Comparison of ENCODE assay signal across 13 mouse cellular contexts in genomic region chr11:4989187-4989586, GRCm38 (mm10). TPM values are rescaled to one million over a fixed set of nuclear protein-coding genes. Genes with fewer than 3 reads are reported as not detected.
DNase-seq lines count a peak whose midpoint lies in the region; ATAC-seq and TF ChIP-seq lines count a peak whose summit lies in the region.
"Had no signal": no experiment of that assay in that cellular context is flagged by ENCODE, and none has a peak within 500 bp of the region (broad histone marks: within the 10 kb centered on the region; RNA-seq: fewer than 3 reads in every experiment).

No protein-coding gene starts in this region.

- DNase-seq in CD4-positive helper T cell, adult 2 months (ENCODE audit: low read depth, low spot score) = peak; percentile 55
- DNase-seq in induced T-regulatory cell, adult 2 months (ENCODE audit: low read depth) = peak; percentile 39
- DNase-seq in spleen, adult 2 months (ENCODE audit: low read depth in 1 of 2, low spot score in 2 of 2) = peak in 1 of 2 experiments; percentile 65
- no peak for DNase-seq in adipocyte (ENCODE audit: low spot score)
- no peak for DNase-seq in limb, embryonic 10.5 days (ENCODE audit: low spot score)
- DNase-seq in forebrain, embryonic 14.5 days (ENCODE audit: low spot score) = no peak
- DNase-seq: adrenal gland, adult 8-10 months; cerebellum, adult 9-11 months; left cerebral cortex, postnatal 4 days had no signal

- TF ChIP-seq CTCF in intestine, postnatal 0 days (IDR thresholded peaks at IDR 0.05; ENCODE audit: low read depth) = no peak
- TF ChIP-seq CTCF in spleen, adult 2 months (IDR thresholded peaks at IDR 0.05; ENCODE audit: extremely low read depth, insufficient read depth, insufficient read length, insufficient replicate concordance) = no peak

- H3K4me2 ChIP-seq in intestine, postnatal 0 days (replicated peaks; ENCODE audit: low read depth) = 0 out of 2 replicates have a peak overlapping the region, but pooled peaks have one; percentile 17
- no peak overlapping the region for H3K4me2 ChIP-seq in intestine, embryonic 16.5 days (ENCODE audit: low read depth, low read length)
- no peak overlapping the region for H3K4me2 ChIP-seq in forebrain, embryonic 14.5 days (ENCODE audit: low read length)
- H3K4me2 ChIP-seq: hindbrain, embryonic 15.5 days; midbrain, embryonic 13.5 days had no signal

- H3K27ac ChIP-seq in intestine, postnatal 0 days (ENCODE audit: low read depth, low read length) = no peak overlapping the region
- no peak overlapping the region for H3K27ac ChIP-seq in intestine, embryonic 16.5 days (ENCODE audit: low read length)
- H3K27ac ChIP-seq in spleen, adult 2 months (ENCODE audit: insufficient read depth, low read length) = peak overlapping the region; percentile 56
- H3K27ac ChIP-seq in limb, embryonic 10.5 days = no peak overlapping the region
- H3K27ac ChIP-seq in forebrain, embryonic 14.5 days (ENCODE audit: low read depth, low read length) = no peak overlapping the region
- H3K27ac ChIP-seq: hindbrain, embryonic 15.5 days; midbrain, embryonic 13.5 days had no signal

- WGBS in intestine, postnatal 0 days = 32% methylated on average over 3 of the region's 3 CpGs
- WGBS in intestine, embryonic 16.5 days = 66% methylated on average over 3 of the region's 3 CpGs
- WGBS in spleen, adult 2 months = 7% methylated on average over 3 of the region's 3 CpGs
- WGBS in limb, embryonic 10.5 days = 86% methylated on average over 3 of the region's 3 CpGs
- 82% methylated on average over 3 of the region's 3 CpGs for WGBS in forebrain, embryonic 14.5 days

- H3K27me3 ChIP-seq in intestine, postnatal 0 days (replicated peaks; ENCODE audit: control insufficient read depth, insufficient read depth, low read length) = no peaks in the 10 kb centered on the region
- H3K27me3 ChIP-seq in intestine, embryonic 16.5 days (replicated peaks; ENCODE audit: control insufficient read depth, insufficient read depth, low read length) = no peaks in the 10 kb centered on the region
- H3K27me3 ChIP-seq in spleen, adult 2 months (ENCODE audit: control insufficient read depth, insufficient read depth, low read length) = no peaks in the 10 kb centered on the region
- peaks cover 17% of the 10 kb centered on the region; the same call in 1 of the 2 replicates for H3K27me3 ChIP-seq in limb, embryonic 10.5 days (ENCODE audit: low read depth, poor library complexity, severe bottlenecking)
- H3K27me3 ChIP-seq in forebrain, embryonic 14.5 days (replicated peaks; ENCODE audit: control insufficient read depth, insufficient read depth, low read length) = no peaks in the 10 kb centered on the region
- H3K27me3 ChIP-seq: hindbrain, embryonic 15.5 days; midbrain, embryonic 13.5 days had no signal

- peaks cover 3% of the 10 kb centered on the region; the same call in 1 of the 2 replicates for H3K36me3 ChIP-seq in intestine, postnatal 0 days (ENCODE audit: control insufficient read depth, insufficient read depth)
- H3K36me3 ChIP-seq in intestine, embryonic 16.5 days (ENCODE audit: control insufficient read depth, insufficient read depth, low read length) = no peaks in the 10 kb centered on the region
- H3K36me3 ChIP-seq in spleen, adult 2 months (ENCODE audit: control insufficient read depth, insufficient read depth, low read length) = peaks cover 3% of the 10 kb centered on the region; the same call in 1 of the 2 replicates
- H3K36me3 ChIP-seq in limb, embryonic 10.5 days = peaks cover 7% of the 10 kb centered on the region; the same call in 1 of the 2 replicates
- 0 out of 2 replicates have a peak, but pooled peaks cover 6% of the 10 kb centered on the region for H3K36me3 ChIP-seq in forebrain, embryonic 14.5 days (ENCODE audit: control insufficient read depth, insufficient read depth, low read length)

- ATAC-seq in intestine, postnatal 0 days = no peak
- ATAC-seq in intestine, embryonic 16.5 days = no peak
- ATAC-seq in forebrain, embryonic 14.5 days = no peak
- ATAC-seq: midbrain, embryonic 13.5 days had no signal

- H3K4me1 ChIP-seq in intestine, postnatal 0 days (replicated peaks; ENCODE audit: control insufficient read depth, insufficient read depth, low read length) = 0 out of 2 replicates have a peak, but pooled peaks cover 7% of the 10 kb centered on the region
- H3K4me1 ChIP-seq in intestine, embryonic 16.5 days (ENCODE audit: control insufficient read depth, insufficient read depth, low read length) = peaks cover 7% of the 10 kb centered on the region; the same call in 1 of the 2 replicates
- peaks cover 19% of the 10 kb centered on the region; the same call in 1 of the 2 replicates for H3K4me1 ChIP-seq in spleen, adult 2 months (ENCODE audit: control insufficient read depth, insufficient read depth, insufficient read length)
- peaks cover 16% of the 10 kb centered on the region for H3K4me1 ChIP-seq in limb, embryonic 10.5 days
- H3K4me1 ChIP-seq in forebrain, embryonic 14.5 days (ENCODE audit: control insufficient read depth, insufficient read depth, low read length) = peaks cover 6% of the 10 kb centered on the region; the same call in 1 of the 2 replicates

- H3K4me3 ChIP-seq in intestine, postnatal 0 days (ENCODE audit: low read depth, low read length) = no peak overlapping the region
- no peak overlapping the region for H3K4me3 ChIP-seq in intestine, embryonic 16.5 days (ENCODE audit: low read length)
- H3K4me3 ChIP-seq in spleen, adult 2 months (ENCODE audit: extremely low read depth, insufficient read depth, insufficient read length) = no peak overlapping the region
- no peak overlapping the region for H3K4me3 ChIP-seq in limb, embryonic 10.5 days
- no peak overlapping the region for H3K4me3 ChIP-seq in forebrain, embryonic 14.5 days (ENCODE audit: low read depth, low read length)
- H3K4me3 ChIP-seq: hindbrain, embryonic 15.5 days; midbrain, embryonic 13.5 days had no signal

- no peaks in the 10 kb centered on the region for H3K9me3 ChIP-seq in intestine, postnatal 0 days (ENCODE audit: control insufficient read depth)
- no peaks in the 10 kb centered on the region for H3K9me3 ChIP-seq in intestine, embryonic 16.5 days (ENCODE audit: control insufficient read depth, low read length)
- H3K9me3 ChIP-seq in limb, embryonic 10.5 days (replicated peaks) = no peaks in the 10 kb centered on the region
- H3K9me3 ChIP-seq in forebrain, embryonic 14.5 days (replicated peaks; ENCODE audit: control insufficient read depth, low read length) = no peaks in the 10 kb centered on the region
- H3K9me3 ChIP-seq: hindbrain, embryonic 15.5 days; midbrain, embryonic 13.5 days had no signal

- no peak overlapping the region for H3K9ac ChIP-seq in intestine, postnatal 0 days (ENCODE audit: low read depth, low read length)
- H3K9ac ChIP-seq in intestine, embryonic 16.5 days (ENCODE audit: low read depth, low read length) = no peak overlapping the region
- H3K9ac ChIP-seq in forebrain, embryonic 14.5 days (ENCODE audit: low read length) = no peak overlapping the region
- H3K9ac ChIP-seq: hindbrain, embryonic 15.5 days; midbrain, embryonic 13.5 days had no signal

- no peak for TF ChIP-seq POLR2A in spleen, adult 2 months (IDR thresholded peaks at IDR 0.05; ENCODE audit: low read depth, low read length)

RNA-seq across cellular contexts. Expression of gene Ap1b1, which starts 2.6 kb away (rescaled TPM):
- polyA plus RNA-seq in intestine, postnatal 0 days (2015; fragmentation: Nextera tagmentation; extraction: Ambion mirVana) = 60.3 and 60.4 TPM in 2 replicates
- polyA plus RNA-seq in intestine, embryonic 16.5 days (2015; fragmentation: Nextera tagmentation; extraction: Ambion mirVana) = 81.2 and 85.4 TPM in 2 replicates
- polyA plus RNA-seq in spleen, adult 2 months (2012; rRNA removed) = 79.7 and 92.9 TPM in 2 replicates
- 49.2 and 60.2 TPM in 2 replicates for polyA plus RNA-seq in limb, embryonic 10.5 days (2016; fragmentation: Nextera tagmentation; extraction: Ambion mirVana)
- polyA plus RNA-seq in forebrain, embryonic 14.5 days (2014; fragmentation: Nextera tagmentation; extraction: Ambion mirVana) = 58.4 and 75.5 TPM in 2 replicates

RNA-seq across cellular contexts. Expression of gene Nefh, which starts 41.3 kb away (rescaled TPM):
- polyA plus RNA-seq in intestine, postnatal 0 days (2015; fragmentation: Nextera tagmentation; extraction: Ambion mirVana) = 0.25 and 0.26 TPM in 2 replicates
- polyA plus RNA-seq in intestine, embryonic 16.5 days (2015; fragmentation: Nextera tagmentation; extraction: Ambion mirVana) = 0.55 and 0.61 TPM in 2 replicates
- polyA plus RNA-seq in spleen, adult 2 months (2012; rRNA removed) = 0.92 and 1.1 TPM in 2 replicates
- polyA plus RNA-seq in limb, embryonic 10.5 days (2016; fragmentation: Nextera tagmentation; extraction: Ambion mirVana) = 0.08 TPM in 1 of 2 replicates, not detected in the other
- polyA plus RNA-seq in forebrain, embryonic 14.5 days (2014; fragmentation: Nextera tagmentation; extraction: Ambion mirVana) = 0.75 and 1.0 TPM in 2 replicates

Comparison
In these comparisons a context has a peak if more than half of its experiments do, and no peak if none do; other contexts are left out.
1. DNase-seq: peak in CD4-positive helper T cell, adult 2 months (single experiment) and induced T-regulatory cell, adult 2 months (single experiment); none in adipocyte (single experiment), limb, embryonic 10.5 days (single experiment) and forebrain, embryonic 14.5 days (single experiment).